Mouse (Mus musculus) spleen, postnatal 10 days (tissue): ENCODE measurements at regions not wholly inside any gene's neighbourhood (a gene's known extent, or its start where the extent isn't known, plus 50 kb on each side); places are given as distances from the start of the nearest gene placed in this dataset.
A peak's percentile ranks its signal among the peaks of the same experiment; 100 is the strongest.

ENCODE experiments used
- DNase-seq, 2 experiments: peaks; one replicate each; pipeline ENCODE4 v3.0.0; 2021 to 2022; ENCODE audit warnings: low spot score in 2 of 2

GRCm38 (mm10) chr5:75880088-75880684 is 98.1 kb downstream of the Kdr start:
- DNase-seq = peak in 1 of 2 experiments; percentile 37

- DNase-seq = no peak
Observed at GRCm38 (mm10) chr5:75878361-75878760, 99.9 kb downstream of the Kdr start.

- DNase-seq = no peak
Observed at GRCm38 (mm10) chr5:75877609-75877971, 100.7 kb downstream of the Kdr start.

GRCm38 (mm10) chr5:75876871-75877608 is 101.2 kb downstream of the Kdr start:
- DNase-seq = no peak

GRCm38 (mm10) chr5:75871120-75871519 is 107.1 kb downstream of the Kdr start:
- peak; percentile 27 to 64 for DNase-seq

GRCm38 (mm10) chr5:75870666-75871065 is 107.6 kb downstream of the Kdr start:
- no peak for DNase-seq

- DNase-seq = no peak
Observed at GRCm38 (mm10) chr5:75869535-75869934, 108.7 kb downstream of the Kdr start.

GRCm38 (mm10) chr5:75865096-75865495 is 113.2 kb downstream of the Kdr start:
- no peak for DNase-seq

- DNase-seq = no peak
Observed at GRCm38 (mm10) chr5:75863358-75863757, 114.9 kb downstream of the Kdr start.

- DNase-seq = peak in 1 of 2 experiments; percentile 55
Observed at GRCm38 (mm10) chr5:75862630-75862991, 115.6 kb downstream of the Kdr start.

GRCm38 (mm10) chr5:75861916-75862629 is 116.2 kb downstream of the Kdr start:
- DNase-seq = no peak

GRCm38 (mm10) chr5:75859316-75859836 is 118.9 kb downstream of the Kdr start:
- DNase-seq = no peak

GRCm38 (mm10) chr5:75850855-75851254 is 127.4 kb downstream of the Kdr start:
- DNase-seq = no peak

- no peak for DNase-seq
Observed at GRCm38 (mm10) chr5:75847966-75848365, 130.3 kb downstream of the Kdr start.

- DNase-seq = no peak
Observed at GRCm38 (mm10) chr5:75847341-75847740, 130.9 kb downstream of the Kdr start.

GRCm38 (mm10) chr5:75846016-75846415 is 132.2 kb downstream of the Kdr start:
- DNase-seq = no peak

- no peak for DNase-seq
Observed at GRCm38 (mm10) chr5:75843807-75844206, 134.5 kb downstream of the Kdr start.

GRCm38 (mm10) chr5:75840421-75840820 is 137.8 kb downstream of the Kdr start:
- DNase-seq = no peak

- peak in 1 of 2 experiments; percentile 28 for DNase-seq
Observed at GRCm38 (mm10) chr5:75835556-75835961, 142.7 kb downstream of the Kdr start.

- DNase-seq = no peak
Observed at GRCm38 (mm10) chr5:75834766-75835555, 143.3 kb downstream of the Kdr start.

GRCm38 (mm10) chr5:75832341-75832740 is 145.9 kb downstream of the Kdr start:
- no peak for DNase-seq
